Mouse (Mus musculus): ENCODE data around the gene Add1. TPM values are rescaled to one million over a fixed set of nuclear protein-coding genes. Genes with fewer than 3 reads are reported as not detected.
"Not testable (repeated sequence)": the region's sequence is repeated elsewhere in the genome, so short reads cannot be mapped to it uniquely, and the experiment has no call there.

The Add1 gene
- polyA plus RNA-seq, 1 experiment from 2014 or later, result 217 TPM

DNA sequence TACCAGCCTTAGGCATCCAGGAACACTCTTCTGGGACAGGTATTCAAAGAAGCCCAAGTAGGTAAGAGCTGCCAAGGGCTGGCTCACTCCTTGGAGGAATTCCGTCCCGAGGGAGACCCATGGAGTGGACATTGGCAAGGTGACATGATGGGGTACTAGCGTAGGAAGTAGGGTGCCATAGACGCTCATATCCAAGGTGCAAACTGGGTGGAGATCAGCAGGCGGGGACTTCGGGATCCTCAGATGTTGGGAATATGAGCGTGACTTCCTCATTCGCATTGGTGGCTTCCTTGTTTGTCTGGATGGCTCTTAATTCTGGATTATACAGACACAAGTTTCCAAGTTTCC lies 24.4 kb upstream of the Add1 start:
- H3K27ac ChIP-seq (ENCODE audit: low read length), result no peak overlapping the region
- WGBS, result 24% methylated on average over 8 of the region's 8 CpGs
- peak; percentile 20; the same call in 1 of the 2 replicates for ATAC-seq (ENCODE audit: low FRiP score, low TSS enrichment)
- peaks cover 6% of the 10 kb centered on the region for H3K4me1 ChIP-seq (ENCODE audit: insufficient read depth, low read length)
- peak overlapping the region; percentile 84 for H3K9ac ChIP-seq (replicated peaks; ENCODE audit: low read length)
- peaks cover 14% of the 10 kb centered on the region for H3K36me3 ChIP-seq (ENCODE audit: insufficient read depth, low read length)
- H3K27me3 ChIP-seq (ENCODE audit: insufficient read depth, low read length), result no peaks in the 10 kb centered on the region
- H3K4me3 ChIP-seq (ENCODE audit: low read length), result peak overlapping the region; percentile 72
- no peaks in the 10 kb centered on the region for H3K9me3 ChIP-seq (ENCODE audit: low read length)
- peak overlapping the region; percentile 79 for H3K4me2 ChIP-seq (replicated peaks; ENCODE audit: low read depth, low read length)

DNA sequence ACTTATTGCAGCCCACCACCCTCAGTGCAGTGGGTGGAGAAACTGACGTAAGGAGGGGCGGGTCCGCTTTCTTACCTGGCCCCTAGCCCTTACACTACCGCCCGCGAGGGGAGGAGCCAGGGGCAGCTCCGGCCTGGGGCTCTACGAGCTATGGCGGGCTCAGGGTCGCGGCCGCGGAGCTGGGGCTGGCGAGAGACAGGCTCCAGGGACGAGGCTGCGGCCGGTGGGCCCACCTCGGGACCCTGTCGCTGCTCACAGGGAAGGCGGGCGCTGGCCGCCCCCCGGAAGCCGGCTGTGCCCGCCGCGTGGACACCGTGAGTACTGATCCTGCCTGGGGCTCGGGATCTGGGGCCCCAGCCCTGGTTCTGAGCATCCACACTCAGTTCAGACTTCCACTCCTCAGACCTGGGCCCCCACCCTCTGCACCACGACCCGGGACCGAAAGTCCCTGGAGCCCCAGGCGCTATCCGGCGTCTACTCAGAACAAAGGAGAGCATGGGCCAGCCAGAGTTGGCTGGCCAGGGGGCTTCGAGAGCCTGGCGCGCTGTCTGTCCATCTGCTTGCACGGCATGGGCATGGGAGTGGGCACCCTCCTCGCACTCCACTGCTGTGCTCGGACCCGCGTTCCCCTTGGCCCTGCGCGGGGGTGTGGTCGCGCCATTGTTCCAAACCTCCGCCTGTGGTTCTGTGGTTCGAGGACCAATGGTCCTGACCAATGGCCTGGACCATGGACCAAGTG lies 23.8 kb upstream of the Add1 start:
- Histone ChIP-seq H3K27me3 (ENCODE audit: insufficient read depth, low read length) (no peaks in the 10 kb centered on the region), H3K4me1 (ENCODE audit: insufficient read depth, low read length) (peaks cover 6% of the 10 kb centered on the region), H3K4me3 (ENCODE audit: low read length) (peak overlapping the region; percentile 72), H3K4me2 (replicated peaks; ENCODE audit: low read depth, low read length) (peak overlapping the region; percentile 79), H3K9ac (replicated peaks; ENCODE audit: low read length) (peak overlapping the region; percentile 84), H3K27ac (ENCODE audit: low read length) (peak overlapping the region; percentile 3; the same call in 1 of the 2 replicates), H3K9me3 (ENCODE audit: low read length) (no peaks in the 10 kb centered on the region), H3K36me3 (ENCODE audit: insufficient read depth, low read length) (peaks cover 16% of the 10 kb centered on the region)
- 0% methylated on average over 48 of the region's 49 CpGs for WGBS
- ATAC-seq (ENCODE audit: low FRiP score, low TSS enrichment), result peak; percentile 91

DNA sequence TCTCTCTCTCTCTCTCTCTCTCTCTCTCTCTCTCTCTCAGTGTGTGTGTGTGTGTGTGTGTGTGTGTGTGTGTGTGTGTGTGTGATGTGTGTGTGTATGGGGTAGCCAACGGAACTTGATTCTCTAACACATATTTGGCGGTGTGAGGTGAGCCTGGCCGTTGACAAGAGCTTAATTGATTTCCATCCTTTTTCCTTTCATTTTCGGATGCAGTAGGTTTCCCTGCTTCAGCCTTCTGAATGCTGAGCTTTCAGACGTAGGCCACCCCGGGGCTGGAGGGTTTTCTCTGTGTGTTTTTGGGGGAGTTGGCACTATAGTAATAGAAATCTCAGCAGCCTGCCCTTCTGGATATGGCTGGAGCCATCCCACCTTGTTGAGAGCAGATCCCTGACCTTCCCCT lies 23.2 kb upstream of the Add1 start:
- peak overlapping the region; percentile 79 for H3K4me2 ChIP-seq (replicated peaks; ENCODE audit: low read depth, low read length)
- ATAC-seq (ENCODE audit: low FRiP score, low TSS enrichment), result no peak
- H3K36me3 ChIP-seq (ENCODE audit: insufficient read depth, low read length), result peaks cover 22% of the 10 kb centered on the region
- H3K9ac ChIP-seq (replicated peaks; ENCODE audit: low read length), result peak overlapping the region; percentile 84
- no peak overlapping the region for H3K27ac ChIP-seq (ENCODE audit: low read length)
- H3K4me3 ChIP-seq (ENCODE audit: low read length), result peak overlapping the region; percentile 72
- no peaks in the 10 kb centered on the region for H3K9me3 ChIP-seq (ENCODE audit: low read length)
- no peaks in the 10 kb centered on the region for H3K27me3 ChIP-seq (ENCODE audit: insufficient read depth, low read length)
- WGBS, result 5% methylated on average over 6 of the region's 6 CpGs
- peaks cover 6% of the 10 kb centered on the region for H3K4me1 ChIP-seq (ENCODE audit: insufficient read depth, low read length)

DNA sequence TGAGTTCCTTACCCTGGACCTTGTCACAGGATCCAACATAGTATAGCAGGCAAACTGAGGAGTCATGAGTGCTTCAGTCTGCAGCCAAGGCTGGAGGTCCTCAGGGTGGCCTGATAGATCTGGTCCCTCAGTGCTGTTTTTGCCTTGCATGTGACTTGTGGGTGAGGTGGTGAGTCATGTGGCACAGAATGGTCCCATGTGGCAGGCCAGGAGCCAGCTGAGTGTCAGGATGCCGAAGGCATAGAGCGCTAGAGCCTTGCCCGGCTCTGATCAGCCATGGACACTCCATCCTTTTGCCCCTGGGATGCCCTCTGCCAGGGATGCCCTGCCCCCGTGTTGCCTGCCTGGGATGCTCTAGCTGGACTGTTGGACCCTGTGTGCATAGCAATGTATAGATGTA lies 21.6 kb upstream of the Add1 start:
- WGBS, result 94% methylated on average over 4 of the region's 4 CpGs
- Histone ChIP-seq H3K4me2 (replicated peaks; ENCODE audit: low read depth, low read length) (no peak overlapping the region), H3K4me1 (ENCODE audit: insufficient read depth, low read length) (peaks cover 6% of the 10 kb centered on the region), H3K36me3 (ENCODE audit: insufficient read depth, low read length) (peaks cover 36% of the 10 kb centered on the region), H3K9me3 (ENCODE audit: low read length) (no peaks in the 10 kb centered on the region), H3K9ac (replicated peaks; ENCODE audit: low read length) (no peak overlapping the region), H3K27ac (ENCODE audit: low read length) (no peak overlapping the region), H3K27me3 (ENCODE audit: insufficient read depth, low read length) (no peaks in the 10 kb centered on the region), H3K4me3 (ENCODE audit: low read length) (no peak overlapping the region)
- no peak for ATAC-seq (ENCODE audit: low FRiP score, low TSS enrichment)

DNA sequence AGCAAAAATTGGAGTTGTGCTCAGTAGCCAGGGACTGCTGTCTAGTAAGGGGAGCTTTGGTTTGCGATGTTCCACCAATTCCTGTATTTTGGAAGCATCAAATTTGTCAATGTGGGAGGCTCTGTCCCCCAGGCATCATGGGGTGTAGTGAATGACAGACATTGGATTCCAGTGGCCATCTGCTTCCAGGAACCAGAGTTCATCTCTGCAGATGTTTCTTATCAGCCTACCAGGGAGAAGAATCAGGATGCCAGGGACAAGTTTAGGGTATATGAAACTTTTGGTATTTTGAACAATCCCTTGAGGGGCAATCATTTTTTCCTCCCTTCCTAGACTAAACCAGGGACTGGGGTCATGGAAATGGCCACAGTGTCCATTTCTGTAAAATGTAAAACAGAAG lies 9.6 kb upstream of the Add1 start:
- no peak overlapping the region for H3K27ac ChIP-seq (ENCODE audit: low read length)
- no peaks in the 10 kb centered on the region for H3K4me1 ChIP-seq (ENCODE audit: insufficient read depth, low read length)
- ATAC-seq (ENCODE audit: low FRiP score, low TSS enrichment), result no peak
- H3K9ac ChIP-seq (replicated peaks; ENCODE audit: low read length), result no peak overlapping the region
- no peaks in the 10 kb centered on the region for H3K9me3 ChIP-seq (ENCODE audit: low read length)
- H3K4me3 ChIP-seq (ENCODE audit: low read length), result no peak overlapping the region
- H3K4me2 ChIP-seq (replicated peaks; ENCODE audit: low read depth, low read length), result no peak overlapping the region
- H3K36me3 ChIP-seq (ENCODE audit: insufficient read depth, low read length), result peaks cover 39% of the 10 kb centered on the region
- WGBS, result 95% methylated on average over 1 of the region's 1 CpGs
- H3K27me3 ChIP-seq (ENCODE audit: insufficient read depth, low read length), result no peaks in the 10 kb centered on the region

DNA sequence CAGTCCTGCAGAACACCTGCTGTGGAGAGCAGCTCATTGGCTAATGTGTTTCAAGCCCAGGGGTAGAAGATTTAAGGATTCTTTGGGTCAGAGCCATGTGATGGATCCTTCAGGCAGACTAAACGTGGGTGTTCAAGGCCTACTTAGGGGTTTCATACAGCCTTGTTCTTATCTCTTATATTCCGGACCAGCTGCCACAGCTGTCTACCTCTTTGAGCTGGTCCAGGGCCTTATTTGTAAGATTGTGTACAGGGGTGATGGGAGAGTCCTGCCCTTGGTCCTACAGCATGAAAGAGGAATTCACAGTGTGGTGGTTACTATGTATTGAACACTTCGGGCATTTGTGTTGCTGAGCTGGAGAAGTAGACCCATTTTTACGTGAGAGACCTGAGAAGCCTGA lies 9.2 kb upstream of the Add1 start:
- H3K4me3 ChIP-seq (ENCODE audit: low read length), result no peak overlapping the region
- no peaks in the 10 kb centered on the region for H3K4me1 ChIP-seq (ENCODE audit: insufficient read depth, low read length)
- no peak overlapping the region for H3K9ac ChIP-seq (replicated peaks; ENCODE audit: low read length)
- no peak overlapping the region for H3K27ac ChIP-seq (ENCODE audit: low read length)
- no peak for ATAC-seq (ENCODE audit: low FRiP score, low TSS enrichment)
- H3K9me3 ChIP-seq (ENCODE audit: low read length), result no peaks in the 10 kb centered on the region
- H3K4me2 ChIP-seq (replicated peaks; ENCODE audit: low read depth, low read length), result no peak overlapping the region
- H3K36me3 ChIP-seq (ENCODE audit: insufficient read depth, low read length), result peaks cover 34% of the 10 kb centered on the region
- WGBS, result 91% methylated on average over 4 of the region's 4 CpGs
- no peaks in the 10 kb centered on the region for H3K27me3 ChIP-seq (ENCODE audit: insufficient read depth, low read length)

DNA sequence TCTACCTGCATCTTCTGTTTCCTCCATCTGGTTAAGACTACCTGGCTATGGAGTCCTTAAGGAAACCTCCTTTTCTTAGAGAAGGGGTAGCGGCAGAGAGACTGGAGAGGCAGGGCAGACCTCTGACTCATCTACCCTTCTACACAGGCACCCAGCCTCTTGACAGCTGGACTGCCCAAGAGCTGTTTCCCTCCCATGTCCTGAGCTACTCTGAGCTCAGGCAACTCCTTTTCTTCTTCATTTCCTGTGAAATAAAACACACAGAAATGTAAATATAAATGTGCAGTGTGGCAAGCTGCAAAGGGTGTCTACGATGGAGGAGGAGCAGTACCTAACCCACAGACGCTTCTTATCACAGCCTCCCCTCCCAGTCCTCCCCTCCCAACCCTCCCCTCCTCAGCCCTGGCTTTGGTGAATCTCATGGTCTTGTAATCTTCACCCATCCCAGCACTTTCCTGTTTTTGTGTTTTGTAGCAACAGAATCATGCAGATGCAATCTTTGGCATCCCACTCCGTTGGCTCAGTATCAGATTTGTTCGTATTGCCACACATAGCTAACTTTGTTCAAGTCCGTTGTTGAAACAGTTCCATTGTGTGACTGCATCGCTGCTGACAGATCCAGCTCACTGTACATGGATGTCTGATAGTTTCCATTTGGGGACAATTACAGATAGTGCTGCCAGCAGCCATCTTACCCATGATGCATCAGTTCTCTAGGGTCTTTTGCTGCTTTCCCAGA lies 7.8 kb upstream of the Add1 start:
- WGBS, result 57% methylated on average over 7 of the region's 7 CpGs
- ATAC-seq (ENCODE audit: low FRiP score, low TSS enrichment), result peak; percentile 55; the same call in 1 of the 2 replicates
- no peak overlapping the region for H3K4me2 ChIP-seq (replicated peaks; ENCODE audit: low read depth, low read length)
- H3K27me3 ChIP-seq (ENCODE audit: insufficient read depth, low read length), result no peaks in the 10 kb centered on the region
- peaks cover 21% of the 10 kb centered on the region for H3K36me3 ChIP-seq (ENCODE audit: insufficient read depth, low read length)
- H3K4me3 ChIP-seq (ENCODE audit: low read length), result no peak overlapping the region
- H3K9me3 ChIP-seq (ENCODE audit: low read length), result no peaks in the 10 kb centered on the region
- H3K4me1 ChIP-seq (ENCODE audit: insufficient read depth, low read length), result no peaks in the 10 kb centered on the region
- peak overlapping the region; percentile 55 for H3K27ac ChIP-seq (ENCODE audit: low read length)
- H3K9ac ChIP-seq (replicated peaks; ENCODE audit: low read length), result no peak overlapping the region

DNA sequence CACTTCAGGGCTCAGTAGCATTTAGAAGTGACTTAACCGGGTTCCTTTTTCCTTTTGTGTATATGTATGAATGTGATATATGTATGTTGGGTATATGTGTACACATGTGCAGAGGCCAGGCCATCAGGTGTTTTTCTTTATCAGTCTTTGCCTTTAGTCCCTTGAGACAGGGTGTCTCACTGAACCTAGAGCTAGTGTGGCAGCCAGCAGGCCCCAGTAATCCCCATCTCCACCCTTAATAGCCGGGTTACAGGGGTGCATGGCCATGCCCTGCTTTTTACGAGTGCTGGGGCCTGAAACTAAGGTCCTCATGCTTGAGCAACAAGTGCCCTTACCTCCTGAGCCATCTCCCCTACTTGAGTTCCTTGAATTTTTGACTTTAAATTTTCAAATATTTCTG lies 1.9 kb upstream of the Add1 start:
- Histone ChIP-seq H3K36me3 (ENCODE audit: insufficient read depth, low read length) (no peaks in the 10 kb centered on the region), H3K9me3 (ENCODE audit: low read length) (no peaks in the 10 kb centered on the region), H3K4me3 (ENCODE audit: low read length) (no peak overlapping the region), H3K4me1 (ENCODE audit: insufficient read depth, low read length) (peaks cover 15% of the 10 kb centered on the region), H3K27me3 (ENCODE audit: insufficient read depth, low read length) (no peaks in the 10 kb centered on the region), H3K27ac (ENCODE audit: low read length) (no peak overlapping the region), H3K9ac (replicated peaks; ENCODE audit: low read length) (no peak overlapping the region), H3K4me2 (replicated peaks; ENCODE audit: low read depth, low read length) (no peak overlapping the region)
- 88% methylated on average over 3 of the region's 3 CpGs for WGBS
- ATAC-seq (ENCODE audit: low FRiP score, low TSS enrichment), result no peak

DNA sequence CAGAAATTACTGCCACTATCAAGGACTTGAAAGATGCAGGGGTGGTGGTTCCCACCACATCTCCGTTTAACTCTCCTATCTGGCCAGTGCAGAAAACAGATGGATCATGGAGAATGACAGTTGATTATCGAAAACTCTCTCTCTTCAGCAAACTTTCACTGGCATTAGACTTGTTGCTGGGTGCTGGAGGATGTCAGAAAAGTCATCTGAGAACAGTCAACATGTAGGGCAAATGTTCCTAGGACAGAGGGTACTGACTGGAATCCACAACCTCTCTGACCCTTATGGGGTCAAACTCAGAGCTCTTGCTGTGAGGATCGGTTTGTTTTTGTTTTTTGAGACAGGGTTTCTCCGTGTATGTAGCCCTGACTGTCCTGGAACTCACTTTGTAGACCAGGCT lies 896 bp upstream of the Add1 start:
- not testable (repeated sequence) for ATAC-seq (ENCODE audit: low FRiP score, low TSS enrichment); H3K36me3 ChIP-seq (ENCODE audit: insufficient read depth, low read length); H3K27me3 ChIP-seq (ENCODE audit: insufficient read depth, low read length); H3K9me3 ChIP-seq (ENCODE audit: low read length)
- Histone ChIP-seq H3K4me2 (replicated peaks; ENCODE audit: low read depth, low read length) (peak overlapping the region; percentile 53), H3K27ac (ENCODE audit: low read length) (peak overlapping the region; percentile 72; the same call in 1 of the 2 replicates), H3K4me3 (ENCODE audit: low read length) (peak overlapping the region; percentile 69; the same call in 1 of the 2 replicates), H3K9ac (replicated peaks; ENCODE audit: low read length) (peak overlapping the region; percentile 71), H3K4me1 (ENCODE audit: insufficient read depth, low read length) (peaks cover 15% of the 10 kb centered on the region)
- 44% methylated on average over 4 of the region's 4 CpGs for WGBS

DNA sequence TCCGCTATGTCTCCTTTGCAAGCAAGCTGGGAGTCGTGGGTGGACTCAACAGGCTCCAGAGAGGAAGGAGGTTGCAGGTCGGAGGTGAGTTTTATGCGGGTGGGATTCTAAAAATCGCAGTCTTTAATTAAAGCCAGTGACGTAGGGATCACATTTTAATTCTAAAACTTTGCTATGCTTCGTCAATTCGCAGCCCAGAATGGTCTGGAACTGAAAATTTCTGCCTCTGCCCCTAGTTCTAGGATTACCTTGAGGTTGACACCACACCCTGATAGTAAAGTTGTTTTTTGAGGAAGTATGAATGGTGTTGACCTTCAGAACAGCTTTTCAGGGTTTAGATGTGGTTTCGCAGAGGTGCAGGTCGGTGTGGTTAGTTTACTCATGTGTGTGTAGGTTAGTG lies 1.3 kb downstream of the Add1 start:
- H3K36me3 ChIP-seq (ENCODE audit: insufficient read depth, low read length), result no peaks in the 10 kb centered on the region
- peak overlapping the region; percentile 89 for H3K9ac ChIP-seq (replicated peaks; ENCODE audit: low read length)
- peak overlapping the region; percentile 60 for H3K4me2 ChIP-seq (replicated peaks; ENCODE audit: low read depth, low read length)
- H3K9me3 ChIP-seq (ENCODE audit: low read length), result no peaks in the 10 kb centered on the region
- ATAC-seq (ENCODE audit: low FRiP score, low TSS enrichment), result no peak
- peaks cover 15% of the 10 kb centered on the region for H3K4me1 ChIP-seq (ENCODE audit: insufficient read depth, low read length)
- H3K27ac ChIP-seq (ENCODE audit: low read length), result peak overlapping the region; percentile 53
- H3K27me3 ChIP-seq (ENCODE audit: insufficient read depth, low read length), result no peaks in the 10 kb centered on the region
- WGBS, result 23% methylated on average over 10 of the region's 10 CpGs
- H3K4me3 ChIP-seq (ENCODE audit: low read length), result peak overlapping the region; percentile 69
